27 mouse cellular contexts compared by ENCODE assay signal in the genomic region with DNA sequence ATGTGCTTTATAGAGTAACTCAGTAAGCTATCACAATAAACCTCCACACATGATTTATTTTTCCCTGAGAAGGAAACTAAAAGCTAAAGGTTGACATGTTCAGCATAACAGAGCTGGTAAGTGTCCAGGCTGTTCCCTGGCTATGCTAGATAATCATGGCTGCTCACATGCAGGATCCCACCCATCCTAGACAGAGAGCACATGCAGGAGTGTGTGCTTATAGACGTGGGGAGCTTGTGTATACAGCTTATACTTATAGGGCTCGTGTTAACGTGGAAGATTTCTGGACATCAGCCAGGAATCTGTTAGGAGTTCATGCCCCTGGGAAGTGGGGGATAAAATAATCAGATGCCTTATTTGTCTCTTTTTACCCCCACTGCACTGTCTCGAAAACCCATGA. TPM values are rescaled to one million over a fixed set of nuclear protein-coding genes. Genes with fewer than 3 reads are reported as not detected.
A peak's percentile ranks its signal among the peaks of the same experiment; 100 is the strongest.
DNase-seq lines count a peak whose midpoint lies in the region; ATAC-seq and TF ChIP-seq lines count a peak whose summit lies in the region.
"Had no signal": no experiment of that assay in that cellular context is flagged by ENCODE, and none has a peak within 500 bp of the region (broad histone marks: within the 10 kb centered on the region; RNA-seq: fewer than 3 reads in every experiment).

No protein-coding gene starts in this region.

- no peaks in the 10 kb centered on the region for H3K4me1 ChIP-seq in intestine, embryonic 15.5 days (replicated peaks)
- no peaks in the 10 kb centered on the region for H3K4me1 ChIP-seq in intestine, embryonic 16.5 days (ENCODE audit: control insufficient read depth, insufficient read depth, low read length)
- H3K4me1 ChIP-seq in lung, embryonic 14.5 days (ENCODE audit: insufficient read depth) = no peaks in the 10 kb centered on the region
- H3K4me1 ChIP-seq in lung, adult 2 months (ENCODE audit: control insufficient read depth, insufficient read depth, low read length) = no peaks in the 10 kb centered on the region
- H3K4me1 ChIP-seq in lung, embryonic 15.5 days = no peaks in the 10 kb centered on the region

- TF ChIP-seq POLR2A in lung, adult 2 months (IDR thresholded peaks at IDR 0.05; ENCODE audit: borderline replicate concordance, extremely low read depth, low read depth, low read length) = no peak

- intact Hi-C loops in heart, postnatal 25 days (cut with DNase I) = no loop called here

- 0 out of 2 replicates have a peak, but pooled peaks cover under 1% of the 10 kb centered on the region for H3K27me3 ChIP-seq in intestine, embryonic 15.5 days (replicated peaks)
- H3K27me3 ChIP-seq in intestine, embryonic 16.5 days (replicated peaks; ENCODE audit: control insufficient read depth, insufficient read depth, low read length) = 0 out of 2 replicates have a peak, but pooled peaks cover 1% of the 10 kb centered on the region
- H3K27me3 ChIP-seq in lung, embryonic 14.5 days (ENCODE audit: insufficient read depth, low read length) = no peaks in the 10 kb centered on the region
- H3K27me3 ChIP-seq in lung, embryonic 15.5 days = peaks cover 4% of the 10 kb centered on the region; the same call in 1 of the 2 replicates
- H3K27me3 ChIP-seq: CH12.LX had no signal

- no peak overlapping the region for H3K27ac ChIP-seq in intestine, embryonic 15.5 days
- no peak overlapping the region for H3K27ac ChIP-seq in intestine, embryonic 16.5 days (ENCODE audit: low read length)
- no peak overlapping the region for H3K27ac ChIP-seq in lung, embryonic 14.5 days (ENCODE audit: low read depth)
- H3K27ac ChIP-seq in lung, embryonic 15.5 days = no peak overlapping the region

- peak; percentile 62 for DNase-seq in heart, adult 11 months
- DNase-seq in heart, postnatal 25 days (ENCODE audit: low spot score) = no peak
- peak; percentile 8 for DNase-seq in lung, embryonic 14.5 days
- no peak for DNase-seq in lung, adult 2 months
- no peak for DNase-seq in lung, postnatal 36 days
- DNase-seq: adrenal gland, adult 2 months; adrenal gland, adult 8-10 months; adrenal gland, postnatal 10 days; adrenal gland, postnatal 14 days; adrenal gland, postnatal 25 days; adrenal gland, postnatal 36 days; B cell, adult 2 months; cerebellum, adult 11 months; cerebellum, adult 11-12 months had no signal

- no peak for TF ChIP-seq CTCF in lung, embryonic 14.5 days (IDR thresholded peaks at IDR 0.05; ENCODE audit: low read depth)
- TF ChIP-seq CTCF in lung, adult 2 months (IDR thresholded peaks at IDR 0.05; ENCODE audit: insufficient read depth, low read length) = no peak

- 28% methylated on average over 4 of the region's 4 CpGs for WGBS in intestine, embryonic 15.5 days
- WGBS in intestine, embryonic 16.5 days = 28% methylated on average over 4 of the region's 4 CpGs
- WGBS in lung, embryonic 14.5 days = 17% methylated on average over 4 of the region's 4 CpGs
- 29% methylated on average over 4 of the region's 4 CpGs for WGBS in lung, adult 2 months
- 13% methylated on average over 4 of the region's 4 CpGs for WGBS in lung, embryonic 15.5 days

- no peak overlapping the region for H3K4me3 ChIP-seq in intestine, embryonic 15.5 days (replicated peaks)
- H3K4me3 ChIP-seq in intestine, embryonic 16.5 days (ENCODE audit: low read length) = no peak overlapping the region
- H3K4me3 ChIP-seq in lung, embryonic 14.5 days (ENCODE audit: low read depth, low read length) = no peak overlapping the region
- H3K4me3 ChIP-seq in lung, adult 2 months (replicated peaks; ENCODE audit: extremely low read depth, low read depth, low read length) = no peak overlapping the region
- no peak overlapping the region for H3K4me3 ChIP-seq in lung, embryonic 15.5 days

- H3K9ac ChIP-seq in intestine, embryonic 15.5 days = no peak overlapping the region
- H3K9ac ChIP-seq in intestine, embryonic 16.5 days (ENCODE audit: low read depth, low read length) = no peak overlapping the region
- no peak overlapping the region for H3K9ac ChIP-seq in lung, embryonic 14.5 days
- no peak overlapping the region for H3K9ac ChIP-seq in lung, embryonic 15.5 days

- no peak overlapping the region for H3K4me2 ChIP-seq in intestine, embryonic 15.5 days (replicated peaks)
- H3K4me2 ChIP-seq in intestine, embryonic 16.5 days (ENCODE audit: low read depth, low read length) = no peak overlapping the region
- H3K4me2 ChIP-seq in lung, embryonic 14.5 days = no peak overlapping the region
- no peak overlapping the region for H3K4me2 ChIP-seq in lung, embryonic 15.5 days

- no peaks in the 10 kb centered on the region for H3K36me3 ChIP-seq in intestine, embryonic 15.5 days
- no peaks in the 10 kb centered on the region for H3K36me3 ChIP-seq in intestine, embryonic 16.5 days (ENCODE audit: control insufficient read depth, insufficient read depth, low read length)
- no peaks in the 10 kb centered on the region for H3K36me3 ChIP-seq in lung, embryonic 14.5 days (ENCODE audit: insufficient read depth)
- no peaks in the 10 kb centered on the region for H3K36me3 ChIP-seq in lung, embryonic 15.5 days
- H3K36me3 ChIP-seq: G1E had no signal

- H3K9me3 ChIP-seq in intestine, embryonic 15.5 days = no peaks in the 10 kb centered on the region
- H3K9me3 ChIP-seq in intestine, embryonic 16.5 days (ENCODE audit: control insufficient read depth, low read length) = no peaks in the 10 kb centered on the region
- no peaks in the 10 kb centered on the region for H3K9me3 ChIP-seq in lung, embryonic 14.5 days (ENCODE audit: low read depth, low read length)
- H3K9me3 ChIP-seq in lung, embryonic 15.5 days = no peaks in the 10 kb centered on the region

- ATAC-seq in intestine, embryonic 15.5 days = peak; percentile 51; the same call in 1 of the 2 replicates
- no peak for ATAC-seq in intestine, embryonic 16.5 days
- no peak for ATAC-seq in lung, embryonic 14.5 days (ENCODE audit: insufficient read depth)
- 0 out of 2 replicates have a peak, but pooled peaks have one; percentile 35 for ATAC-seq in lung, embryonic 15.5 days (ENCODE audit: borderline replicate concordance, extremely low read depth, low FRiP score, low TSS enrichment)
- ATAC-seq: activated CD4-positive, CD25-positive, alpha-beta regulatory T cell, adult 4 months; CD4-positive, CD25-positive, alpha-beta regulatory T cell, adult 4 months; Patski had no signal

RNA-seq across cellular contexts. Expression of gene Irx6, which starts 9.9 kb away (rescaled TPM):
- total RNA-seq in heart, postnatal 25 days (2021) = not detected
- polyA plus RNA-seq in intestine, embryonic 15.5 days (2015; fragmentation: Nextera tagmentation; extraction: Ambion mirVana) = not detected in 2 replicates
- polyA plus RNA-seq in intestine, embryonic 16.5 days (2015; fragmentation: Nextera tagmentation; extraction: Ambion mirVana) = not detected in 2 replicates
- polyA plus RNA-seq in lung, embryonic 14.5 days (2014; fragmentation: Nextera tagmentation; extraction: Ambion mirVana) = not detected in 2 replicates
- not detected in 2 replicates for polyA plus RNA-seq in lung, adult 2 months (2012; rRNA removed)
- 0.08 TPM in 1 of 2 replicates, not detected in the other for polyA plus RNA-seq in lung, embryonic 15.5 days (2015; fragmentation: Nextera tagmentation; extraction: Ambion mirVana)
- total RNA-seq: adrenal gland, adult 18-20 months; adrenal gland, adult 2 months; adrenal gland, adult 8-10 months; adrenal gland, postnatal 10 days; adrenal gland, postnatal 14 days; adrenal gland, postnatal 25 days; adrenal gland, postnatal 36 days; adrenal gland, postnatal 4 days; CH12.LX; ES-E14; MEL had no signal
- polyA plus RNA-seq: activated CD4-positive, CD25-positive, alpha-beta regulatory T cell, adult 4 months; adrenal gland, adult 2 months; C2C12; CD4-positive, CD25-positive, alpha-beta regulatory T cell, adult 4 months; G1E; Patski had no signal

Comparison
In these comparisons a context has a peak if more than half of its experiments do, and no peak if none do; other contexts are left out.
1. DNase-seq: peak in heart, adult 11 months (single experiment) and lung, embryonic 14.5 days (single experiment); none in heart, postnatal 25 days (single experiment), lung, adult 2 months (single experiment) and lung, postnatal 36 days (single experiment).
2. ATAC-seq: peak in intestine, embryonic 15.5 days (single experiment) and lung, embryonic 15.5 days (single experiment); none in intestine, embryonic 16.5 days (single experiment) and lung, embryonic 14.5 days (single experiment).